Mouse (Mus musculus) testis, adult 2 months (tissue): ENCODE results near the gene Efnb3.

ENCODE experiments used
- CTCF ChIP-seq: fragments of 200-500 bp; IDR thresholded peaks from 2 replicates; pipeline ENCODE4 v1.5.1; 2012; ENCODE audit warnings: low read depth, mild to moderate bottlenecking, inconsistent platforms, low read length, moderate library complexity; ENCODE audit not compliant: control insufficient read depth, insufficient read depth, insufficient replicate concordance
- POLR2A ChIP-seq: fragments of 200-500 bp; IDR thresholded peaks from 2 replicates; pipeline ENCODE4 v1.6.1; 2012; ENCODE audit warnings: low read depth, mild to moderate bottlenecking, inconsistent platforms, low read length, moderate library complexity; ENCODE audit not compliant: control insufficient read depth

DNA sequence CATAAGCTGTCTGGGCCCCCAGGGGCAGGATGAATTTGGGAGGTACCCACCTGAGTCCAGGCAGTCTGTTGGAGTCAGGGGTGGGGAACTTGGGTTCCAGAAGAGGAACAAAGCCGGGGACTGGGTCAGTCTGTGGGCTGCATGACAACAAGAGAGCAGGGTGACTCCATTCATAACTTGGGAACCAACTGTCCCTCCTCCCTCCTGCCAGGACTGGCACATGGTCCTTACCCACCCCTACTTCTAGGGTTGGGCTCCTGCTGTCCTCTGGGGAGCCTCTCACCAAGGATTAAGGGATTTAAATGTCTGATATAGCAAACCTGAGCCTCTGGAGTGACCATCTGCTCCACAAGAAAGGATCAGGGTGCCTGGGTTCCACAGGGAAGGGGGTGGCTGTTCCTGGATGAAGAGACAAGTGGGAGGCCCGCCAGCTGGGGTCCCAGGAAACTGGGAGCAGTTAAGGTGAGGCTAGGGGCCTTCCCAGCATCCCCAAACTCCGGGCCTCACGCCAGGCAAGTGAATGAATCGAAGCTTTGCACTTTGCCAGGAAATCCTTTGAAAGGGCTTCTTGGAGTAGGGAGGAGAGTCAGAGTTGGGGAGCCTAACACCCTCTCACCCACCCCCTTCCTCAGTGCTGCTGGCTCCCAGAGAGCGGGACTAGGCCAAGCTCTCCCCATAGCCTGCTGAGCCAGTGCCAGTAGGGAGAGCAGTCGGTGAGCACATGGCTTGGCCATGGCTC lies 32.1 kb upstream of the Efnb3 start:
- TF ChIP-seq CTCF (no peak), POLR2A (no peak)
